Mouse (Mus musculus) cerebellum, postnatal 25 days (tissue): ENCODE data around the gene Gramd1c.

Experiments
- DNase-seq, 2 experiments: peaks; one replicate each; pipeline ENCODE4 v3.0.0; 2021; ENCODE audit warnings: mixed read lengths in 2 of 2

Gene Gramd1c

DNA sequence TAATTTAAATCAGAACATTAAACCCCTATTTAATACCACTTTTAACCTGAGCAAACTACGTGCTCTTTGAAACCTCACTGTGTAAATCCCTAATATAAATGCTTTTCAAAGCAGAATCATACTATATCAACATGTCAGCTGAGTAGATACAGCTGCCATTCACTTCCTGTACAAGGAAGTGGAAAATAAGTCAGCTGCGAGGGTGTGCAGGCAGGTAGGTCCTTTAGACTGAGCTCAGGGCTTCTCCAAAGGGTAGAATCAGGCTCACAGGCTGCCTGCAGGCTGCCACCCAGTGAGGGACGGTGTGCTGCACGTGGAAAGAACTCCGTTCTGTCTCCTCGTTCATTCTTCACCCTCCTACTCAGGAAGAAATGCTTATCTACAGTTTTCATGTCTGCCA is 108.2 kb downstream of the Gramd1c start:
- DNase-seq, result no peak

DNA sequence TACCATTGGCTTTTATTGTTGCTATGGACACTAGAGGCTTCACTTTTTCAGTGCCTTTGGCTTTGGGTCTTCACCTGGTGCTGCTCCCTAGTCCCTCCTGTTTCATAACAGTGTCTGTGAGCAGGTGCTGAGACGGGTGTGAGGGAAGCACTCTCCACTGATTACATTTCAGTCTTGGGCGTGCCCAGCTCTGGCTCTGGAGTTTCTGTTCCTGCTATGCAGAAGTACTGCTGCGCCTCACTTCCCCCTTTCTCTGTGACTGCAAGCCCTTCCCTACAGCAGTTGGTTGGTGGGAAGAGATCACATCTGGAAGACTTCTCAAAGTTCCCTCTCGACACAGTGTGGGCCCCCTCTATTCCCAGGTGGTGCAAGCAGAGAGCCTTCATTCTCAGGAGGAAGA is 111.6 kb downstream of the Gramd1c start:
- no peak for DNase-seq

DNA sequence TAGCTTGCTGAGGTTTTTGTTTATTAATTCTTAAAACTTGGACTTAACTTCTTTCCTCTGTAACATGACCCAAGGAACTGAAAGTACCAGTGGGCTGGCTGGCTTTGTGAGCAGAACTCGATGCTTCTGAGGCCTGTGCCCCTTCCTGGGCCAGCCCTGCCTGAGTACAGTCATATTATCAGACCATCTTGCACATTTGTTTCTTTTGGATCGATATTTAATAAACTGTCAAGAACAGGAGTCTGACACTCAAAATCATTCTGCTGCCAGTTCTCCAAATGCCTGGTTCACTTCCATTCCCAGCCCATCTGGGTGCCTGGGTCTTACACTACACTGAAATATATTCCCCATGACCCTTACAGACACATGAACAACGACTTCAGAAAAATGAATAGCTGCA is 117.3 kb downstream of the Gramd1c start:
- no peak for DNase-seq

DNA sequence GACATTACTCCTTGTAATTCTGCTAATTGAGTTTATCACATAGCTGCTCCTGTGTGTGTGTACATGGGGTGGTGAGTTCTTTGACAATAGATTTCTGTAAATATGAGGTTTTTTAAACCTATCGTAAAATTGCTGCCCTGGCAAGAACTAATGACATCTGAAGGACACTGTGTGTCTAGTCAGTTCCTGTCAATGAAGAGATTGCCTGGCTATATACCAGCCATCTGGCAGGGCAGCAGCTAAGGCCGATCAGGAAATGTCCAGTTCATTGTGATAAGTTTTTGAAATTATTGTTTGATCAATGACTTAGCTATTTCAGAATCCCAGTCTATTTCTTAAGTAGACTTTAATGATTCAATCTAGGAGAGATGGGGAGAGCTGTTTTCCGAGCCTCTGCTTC is 117.8 kb downstream of the Gramd1c start:
- DNase-seq, result no peak

DNA sequence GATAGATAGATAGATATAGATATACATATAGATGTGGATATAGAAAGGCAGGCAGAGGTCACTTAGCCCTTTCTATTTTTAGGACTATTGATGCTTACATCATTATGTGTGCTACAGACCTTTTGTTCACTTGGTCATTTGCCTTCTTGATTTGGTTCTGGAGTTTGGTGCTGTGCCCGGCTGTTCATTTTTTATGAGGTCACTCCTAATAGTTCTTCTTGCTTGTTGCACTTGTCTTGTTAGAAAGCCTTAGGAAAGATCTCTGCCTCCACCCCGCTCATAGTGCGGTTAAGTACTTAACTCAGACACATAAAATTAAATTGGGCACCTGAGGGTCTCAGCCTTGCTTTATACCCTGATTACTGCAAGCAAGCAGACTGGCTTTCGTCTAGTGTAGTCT is 122.3 kb downstream of the Gramd1c start:
- no peak for DNase-seq

DNA sequence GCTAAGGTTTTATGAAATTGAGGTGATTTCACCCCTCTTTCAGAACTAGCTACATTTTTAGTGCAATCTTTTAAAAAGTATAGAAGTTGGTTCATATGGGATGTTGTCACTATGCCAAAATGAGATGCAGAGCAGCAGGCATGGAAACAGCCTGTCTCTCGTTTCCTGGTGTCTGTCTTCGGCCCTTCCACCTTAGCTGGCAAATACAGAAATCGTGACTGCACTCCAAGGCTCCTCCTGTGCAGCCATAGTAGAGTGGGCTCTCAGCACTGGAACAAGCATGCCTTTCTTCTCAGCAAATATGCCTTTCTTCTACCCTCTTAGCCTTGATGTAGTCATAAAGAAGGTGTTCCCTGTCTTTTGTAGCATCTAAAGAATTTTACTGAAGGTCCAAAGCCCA is 127.3 kb downstream of the Gramd1c start:
- DNase-seq, result no peak

DNA sequence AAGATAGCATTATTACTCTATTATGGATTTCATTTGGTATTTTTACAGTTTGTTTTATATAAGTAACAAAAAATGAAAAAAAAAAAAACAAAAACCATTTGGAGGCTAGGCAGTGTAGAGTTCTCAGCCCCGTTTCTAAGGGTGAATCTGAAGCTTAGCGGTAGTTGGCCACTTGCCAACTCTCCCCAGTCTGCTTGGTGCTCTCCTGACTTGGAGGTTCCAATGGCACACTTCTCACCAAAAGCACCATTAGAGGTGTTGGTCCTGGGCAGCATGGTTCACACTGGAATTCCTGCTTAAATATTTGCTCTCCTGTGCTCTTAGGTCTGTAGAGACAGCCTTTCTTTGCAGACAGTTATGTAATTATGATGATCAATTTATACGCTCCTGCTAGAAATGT is 127.8 kb downstream of the Gramd1c start:
- DNase-seq, result peak; percentile 42 to 70

DNA sequence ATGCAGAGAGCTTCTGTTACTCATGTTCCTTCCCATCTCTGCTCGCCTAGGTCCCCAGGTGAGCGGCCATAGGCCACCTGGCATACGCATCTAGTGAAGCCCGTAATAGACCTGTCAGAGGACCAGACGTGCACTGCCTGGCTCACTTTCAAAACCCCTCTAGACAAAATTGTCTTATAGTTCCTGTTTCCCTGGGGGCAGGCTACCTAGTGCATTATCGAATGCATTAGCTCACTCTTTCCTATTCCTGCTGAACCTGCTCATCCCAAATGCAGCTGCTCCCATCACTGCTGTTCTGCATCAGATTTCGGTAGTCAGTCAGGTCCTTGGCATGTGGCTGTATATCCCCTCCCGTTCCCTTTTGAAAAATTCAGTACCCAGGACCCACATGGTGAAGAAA is 128.3 kb downstream of the Gramd1c start:
- peak in 1 of 2 experiments; percentile 16 for DNase-seq

DNA sequence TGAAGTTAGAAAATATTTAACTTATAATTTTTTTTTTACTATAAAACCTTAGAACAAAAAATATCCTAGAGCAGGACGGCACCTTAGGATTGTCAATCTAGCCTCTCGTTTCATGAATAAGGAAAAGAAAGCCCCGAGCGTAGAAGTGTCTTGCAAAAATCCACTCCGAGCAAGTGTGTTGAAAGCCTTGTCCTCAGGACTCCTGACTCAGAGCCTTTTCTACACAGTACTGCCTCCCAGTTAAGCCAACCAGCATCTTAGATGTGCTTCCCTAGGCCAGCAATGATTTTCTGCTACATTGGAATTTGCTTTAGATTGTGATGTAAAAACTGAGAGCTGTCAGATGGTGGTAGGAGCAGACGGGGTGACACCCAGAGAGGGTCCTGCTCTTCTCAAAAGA is 130.1 kb downstream of the Gramd1c start:
- DNase-seq, result no peak

DNA sequence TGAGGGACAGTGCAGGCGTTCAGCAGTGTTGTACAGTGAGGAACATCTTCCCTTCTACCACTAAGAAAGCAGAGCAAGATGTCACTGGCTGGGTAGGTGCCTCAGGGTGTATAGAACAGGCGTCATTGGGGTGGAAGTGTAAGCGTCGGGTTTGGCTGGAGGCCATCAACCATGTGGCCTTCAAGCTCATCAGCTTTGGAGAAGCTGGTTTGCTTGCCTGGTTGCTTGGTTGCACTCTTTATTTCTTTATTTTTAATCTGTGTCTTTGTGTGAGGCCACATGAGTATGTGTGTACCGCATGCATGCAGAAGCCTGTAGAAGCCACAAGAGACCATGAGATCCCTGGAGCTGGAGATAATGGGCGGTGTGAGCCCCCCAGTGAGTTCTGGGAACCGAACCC is 130.8 kb downstream of the Gramd1c start:
- DNase-seq, result no peak

DNA sequence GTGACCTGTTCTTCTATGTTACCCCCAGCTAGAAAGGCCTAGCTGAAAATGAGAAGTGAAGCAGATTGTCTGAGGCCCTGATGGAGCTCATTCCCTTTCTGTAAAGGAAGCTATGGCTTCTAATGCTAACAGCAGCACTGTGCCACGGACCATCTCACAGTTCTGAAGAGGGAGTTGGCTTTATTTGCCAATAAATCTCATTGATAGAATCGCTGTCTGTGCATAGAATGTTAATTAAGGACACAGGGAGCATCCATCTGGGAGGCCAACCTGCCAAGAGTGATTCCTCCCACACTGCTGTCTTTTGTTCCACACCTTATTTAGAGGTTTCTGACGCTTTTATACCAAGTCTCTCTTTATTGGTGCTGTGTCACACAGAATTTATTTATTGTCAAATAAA is 131.6 kb downstream of the Gramd1c start:
- DNase-seq, result no peak

DNA sequence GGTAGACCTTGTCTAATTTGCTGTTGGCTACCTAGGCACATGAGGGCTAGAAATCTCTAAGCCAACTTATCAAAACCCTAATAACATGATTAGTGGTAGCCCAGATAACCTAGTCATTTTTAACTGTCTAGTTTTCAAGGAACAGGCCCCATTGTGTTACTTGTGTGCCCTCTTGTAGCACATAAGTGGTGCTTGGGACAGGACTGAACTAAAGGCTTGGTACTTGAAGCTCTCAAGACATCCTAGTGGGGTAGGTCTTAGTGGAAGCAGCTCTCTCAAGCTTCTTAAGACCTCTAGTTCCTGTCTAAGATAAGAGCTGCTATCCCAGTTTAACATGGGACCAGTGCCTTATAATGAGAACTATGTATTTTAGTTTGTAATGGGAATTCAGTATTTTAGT is 132.6 kb downstream of the Gramd1c start:
- no peak for DNase-seq
